In the genomic region with DNA sequence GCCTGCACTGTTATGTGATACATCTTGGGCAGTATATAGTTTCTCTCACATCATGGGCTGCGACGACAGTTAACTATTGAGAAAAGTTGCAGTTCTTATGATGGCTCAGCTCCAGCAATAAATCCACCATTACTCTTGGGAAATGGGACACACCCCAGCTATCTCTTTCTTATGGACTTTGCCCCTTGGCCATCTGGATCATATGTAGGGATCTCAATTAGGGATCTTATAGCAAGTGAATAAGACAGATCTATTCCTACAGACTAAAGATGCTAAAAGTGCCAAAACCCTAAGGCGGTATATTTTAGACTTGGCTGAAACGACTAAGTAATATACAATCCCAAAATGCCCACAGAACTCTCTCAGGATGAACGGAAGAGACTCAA, we compare ENCODE assay signal across 8 mouse cellular contexts. TPM values are rescaled to one million over a fixed set of nuclear protein-coding genes. Genes with fewer than 3 reads are reported as not detected.
A peak's percentile ranks its signal among the peaks of the same experiment; 100 is the strongest.
DNase-seq lines count a peak whose midpoint lies in the region; ATAC-seq lines count a peak whose summit lies in the region.

No protein-coding gene starts in this region.

- ATAC-seq in kidney, embryonic 15.5 days (replicated peaks; ENCODE audit: low FRiP score) = peak; percentile 35

- DNase-seq in kidney, postnatal 25 days = no peak
- peak; percentile 6 for DNase-seq in embryonic facial prominence, embryonic 10.5 days (ENCODE audit: low spot score)
- peak; percentile 2 for DNase-seq in hindbrain, embryonic 10.5 days (ENCODE audit: low spot score)
- no peak for DNase-seq in right cerebral cortex, adult 2 months (ENCODE audit: low spot score in 2 of 2)
- DNase-seq in spleen, postnatal 36 days (ENCODE audit: low spot score in 2 of 2) = no peak
- DNase-seq in gastrocnemius, postnatal 4 days (ENCODE audit: low spot score in 2 of 2) = no peak

- H3K4me2 ChIP-seq in kidney, embryonic 15.5 days = peak overlapping the region; percentile 61

- no peak overlapping the region for H3K27ac ChIP-seq in kidney, embryonic 15.5 days
- H3K27ac ChIP-seq in embryonic facial prominence, embryonic 10.5 days (replicated peaks) = no peak overlapping the region
- no peak overlapping the region for H3K27ac ChIP-seq in hindbrain, embryonic 10.5 days
- peak overlapping the region; percentile 41 for H3K27ac ChIP-seq in macrophage

- no peaks in the 10 kb centered on the region for H3K4me1 ChIP-seq in kidney, embryonic 15.5 days
- H3K4me1 ChIP-seq in embryonic facial prominence, embryonic 10.5 days = no peaks in the 10 kb centered on the region
- no peaks in the 10 kb centered on the region for H3K4me1 ChIP-seq in hindbrain, embryonic 10.5 days (replicated peaks)

- peaks cover 43% of the 10 kb centered on the region for H3K79me2 ChIP-seq in macrophage (ENCODE audit: inconsistent target)

- peak overlapping the region; percentile 63 for H3K4me3 ChIP-seq in kidney, embryonic 15.5 days (replicated peaks)
- peak overlapping the region; percentile 65 for H3K4me3 ChIP-seq in embryonic facial prominence, embryonic 10.5 days
- H3K4me3 ChIP-seq in hindbrain, embryonic 10.5 days = peak overlapping the region; percentile 62
- H3K4me3 ChIP-seq in macrophage (ENCODE audit: inconsistent target) = peak overlapping the region; percentile 75

- H3K27me3 ChIP-seq in kidney, embryonic 15.5 days = no peaks in the 10 kb centered on the region
- no peaks in the 10 kb centered on the region for H3K27me3 ChIP-seq in embryonic facial prominence, embryonic 10.5 days (replicated peaks; ENCODE audit: low read depth, poor library complexity, severe bottlenecking)
- no peaks in the 10 kb centered on the region for H3K27me3 ChIP-seq in hindbrain, embryonic 10.5 days (ENCODE audit: insufficient read depth, poor library complexity, severe bottlenecking)

- H3K9ac ChIP-seq in kidney, embryonic 15.5 days = no peak overlapping the region

- H3K9me3 ChIP-seq in kidney, embryonic 15.5 days (replicated peaks) = no peaks in the 10 kb centered on the region
- H3K9me3 ChIP-seq in embryonic facial prominence, embryonic 10.5 days = no peaks in the 10 kb centered on the region
- H3K9me3 ChIP-seq in hindbrain, embryonic 10.5 days = no peaks in the 10 kb centered on the region

- 20% methylated on average over 5 of the region's 5 CpGs for WGBS in kidney, embryonic 15.5 days
- WGBS in embryonic facial prominence, embryonic 10.5 days = 14% methylated on average over 5 of the region's 5 CpGs
- WGBS in hindbrain, embryonic 10.5 days = 23% methylated on average over 5 of the region's 5 CpGs
- WGBS in macrophage (ENCODE audit: missing documents) = 29% methylated on average over 5 of the region's 5 CpGs

- H3K36me3 ChIP-seq in kidney, embryonic 15.5 days = no peaks in the 10 kb centered on the region
- H3K36me3 ChIP-seq in embryonic facial prominence, embryonic 10.5 days (replicated peaks) = no peaks in the 10 kb centered on the region
- H3K36me3 ChIP-seq in hindbrain, embryonic 10.5 days = no peaks in the 10 kb centered on the region
- H3K36me3 ChIP-seq in macrophage (ENCODE audit: inconsistent target) = no peaks in the 10 kb centered on the region

RNA-seq across cellular contexts. Expression of gene Wdr44, which starts 0.5 kb away (rescaled TPM):
- 5.6 and 5.7 TPM in 2 replicates for polyA plus RNA-seq in kidney, embryonic 15.5 days (2015; fragmentation: Nextera tagmentation; extraction: Ambion mirVana)
- 4.4 and 4.8 TPM in 2 replicates for polyA plus RNA-seq in embryonic facial prominence, embryonic 10.5 days (2016; fragmentation: Nextera tagmentation; extraction: Ambion mirVana)
- 5.4 and 5.8 TPM in 2 replicates for polyA plus RNA-seq in hindbrain, embryonic 10.5 days (2016; fragmentation: Nextera tagmentation; extraction: Ambion mirVana)
- total RNA-seq in macrophage (2018; cell fraction: chromatin; rRNA removed) = 100 to 1,000 TPM in 14 of 26 experiments, 10 to 100 TPM in 12; 19.1 to 142 (median 115) TPM
- total RNA-seq in macrophage (2018; cell fraction: cytosol; rRNA removed) = 10 to 100 TPM in 23 of 26 experiments, 1 to 10 TPM in 3; 4.9 to 26.1 (median 18.7) TPM
- total RNA-seq in macrophage (2018; cell fraction: nucleus; rRNA removed) = 100 to 1,000 TPM in 1 of 26 experiments, 10 to 100 TPM in 25; 18.8 to 107 (median 53.7) TPM
- polyA plus RNA-seq in macrophage (2018) = 11.5 to 18.1 TPM (median 16.0 TPM) in 3 replicates
- total RNA-seq in gastrocnemius, postnatal 4 days (2021) = 10 to 100 TPM; 26.6 to 30.2 TPM

Comparison
In these comparisons a context has a peak if more than half of its experiments do, and no peak if none do; other contexts are left out.
1. DNase-seq: peak in embryonic facial prominence, embryonic 10.5 days (single experiment) and hindbrain, embryonic 10.5 days (single experiment); none in kidney, postnatal 25 days (0 of 2), right cerebral cortex, adult 2 months (0 of 2), spleen, postnatal 36 days (0 of 2) and gastrocnemius, postnatal 4 days (0 of 2).
2. Peak in every context shown above with its lines, with median percentiles within 50 percentile points of each other: H3K4me3 ChIP-seq.